Mouse (Mus musculus) limb, embryonic 10.5 days (tissue): Measurements from ENCODE around the gene 4930415O20Rik. TPM values are rescaled to one million over a fixed set of nuclear protein-coding genes. Genes with fewer than 3 reads are reported as not detected.

Source experiments
- DNase-seq: peaks from one replicate; pipeline ENCODE4 v3.0.0-alpha.2; 2017; ENCODE audit warnings: low spot score
- H3K27ac ChIP-seq: fragments of 300-500 bp; sonication (generic); 2 replicates; pipeline ENCODE4 v1.5.1; 2016; ENCODE audit warnings: mild to moderate bottlenecking
- H3K27me3 ChIP-seq: fragments of 300-500 bp; sonication (generic); 2 replicates; pipeline ENCODE4 v1.6.1; 2016; ENCODE audit warnings: low read depth, mild to moderate bottlenecking; ENCODE audit not compliant: poor library complexity, severe bottlenecking
- H3K36me3 ChIP-seq: fragments of 300-500 bp; sonication (generic); 2 replicates; pipeline ENCODE4 v1.6.1; 2016; ENCODE audit warnings: mild to moderate bottlenecking, moderate library complexity
- H3K4me1 ChIP-seq: fragments of 300-500 bp; sonication (generic); 2 replicates; pipeline ENCODE4 v1.6.1; 2016
- H3K4me3 ChIP-seq: fragments of 300-500 bp; sonication (generic); 2 replicates; pipeline ENCODE4 v1.5.1; 2016; ENCODE audit warnings: mild to moderate bottlenecking, moderate library complexity
- H3K9me3 ChIP-seq: fragments of 300-500 bp; sonication (generic); replicated peaks from 2 replicates; pipeline ENCODE4 v1.6.1; 2016; ENCODE audit warnings: mild to moderate bottlenecking
- WGBS: fragments of 180-500 bp; shearing (Covaris S2); methylation state at CpG from one replicate; pipeline ENCODE4 v1.1.7; 2016; 5-methylcytosine and 5-hydroxymethylcytosine counted together
- polyA plus RNA-seq: library from polyadenylated mRNA; unstranded; fragments of >200 nt; fragmentation: Nextera tagmentation; extraction: Ambion mirVana; gene quantifications from 2 replicates; pipeline ENCODE4 v1.2.1, GENCODE M21; 2016

The 4930415O20Rik gene
- polyA plus RNA-seq, 1 experiment from 2014 or later = 0.28 TPM

GRCm38 (mm10) chr15:98630540-98630939 lies 59.7 kb downstream of the 4930415O20Rik start, which contains the start of gene Cacnb3:
Gene Cacnb3, plus strand, starts transcription at chr15:98630840.
- Histone ChIP-seq H3K27ac (peak within 1 kb of the TSS; percentile 78), H3K4me3 (peak within 1 kb of the TSS; percentile 87), H3K9me3 (no peaks in the 10 kb centered on the region), H3K27me3 (peaks cover 80% of the 10 kb centered on the region), H3K4me1 (peaks cover 79% of the 10 kb centered on the region), H3K36me3 (no peaks in the 10 kb centered on the region)
- WGBS = 35% methylated on average over 4 of the region's 4 CpGs
- no peak for DNase-seq

- Histone ChIP-seq H3K9me3 (no peaks in the 10 kb centered on the region), H3K4me1 (peaks cover 82% of the 10 kb centered on the region), H3K4me3 (peak overlapping the region; percentile 87), H3K36me3 (no peaks in the 10 kb centered on the region), H3K27ac (peak overlapping the region; percentile 78), H3K27me3 (peaks cover 90% of the 10 kb centered on the region)
- peak; percentile 92 for DNase-seq
- WGBS = 0% methylated on average over 18 of the region's 18 CpGs
Measured at GRCm38 (mm10) chr15:98631493-98631892, 60.7 kb downstream of the 4930415O20Rik start.

- 1% methylated on average over 25 of the region's 25 CpGs for WGBS
- DNase-seq = peak; percentile 82
- Histone ChIP-seq H3K27ac (peak overlapping the region; percentile 78), H3K4me3 (peak overlapping the region; percentile 87), H3K36me3 (no peaks in the 10 kb centered on the region), H3K27me3 (peaks cover 97% of the 10 kb centered on the region), H3K9me3 (no peaks in the 10 kb centered on the region), H3K4me1 (peaks cover 82% of the 10 kb centered on the region)
Measured at GRCm38 (mm10) chr15:98632107-98632744, 61.4 kb downstream of the 4930415O20Rik start.

GRCm38 (mm10) chr15:98632921-98633320 lies 62.1 kb downstream of the 4930415O20Rik start:
- WGBS = 3% methylated on average over 4 of the region's 4 CpGs
- H3K9me3 ChIP-seq = no peaks in the 10 kb centered on the region
- peaks cover 99% of the 10 kb centered on the region for H3K27me3 ChIP-seq
- no peaks in the 10 kb centered on the region for H3K36me3 ChIP-seq
- H3K4me3 ChIP-seq = peak overlapping the region; percentile 87
- H3K27ac ChIP-seq = peak overlapping the region; percentile 78; the same call in 1 of the 2 replicates
- no peak for DNase-seq
- H3K4me1 ChIP-seq = peaks cover 82% of the 10 kb centered on the region

- no peak for DNase-seq
- under 1% methylated on average over 25 of the region's 25 CpGs for WGBS
- peaks cover 73% of the 10 kb centered on the region for H3K4me1 ChIP-seq
- no peaks in the 10 kb centered on the region for H3K36me3 ChIP-seq
- H3K27me3 ChIP-seq = peaks cover 90% of the 10 kb centered on the region
- peak overlapping the region; percentile 93 for H3K27ac ChIP-seq
- no peaks in the 10 kb centered on the region for H3K9me3 ChIP-seq
- H3K4me3 ChIP-seq = peak overlapping the region; percentile 87
Measured at GRCm38 (mm10) chr15:98633822-98634470, 63.1 kb downstream of the 4930415O20Rik start.

GRCm38 (mm10) chr15:98634541-98635081 lies 63.8 kb downstream of the 4930415O20Rik start:
- WGBS = 1% methylated on average over 56 of the region's 65 CpGs
- peak overlapping the region; percentile 87 for H3K4me3 ChIP-seq
- DNase-seq = peak; percentile 86
- no peaks in the 10 kb centered on the region for H3K36me3 ChIP-seq
- no peaks in the 10 kb centered on the region for H3K9me3 ChIP-seq
- peak overlapping the region; percentile 93 for H3K27ac ChIP-seq
- H3K4me1 ChIP-seq = peaks cover 70% of the 10 kb centered on the region
- H3K27me3 ChIP-seq = peaks cover 87% of the 10 kb centered on the region

- Histone ChIP-seq H3K9me3 (no peaks in the 10 kb centered on the region), H3K4me3 (peak overlapping the region; percentile 87), H3K36me3 (no peaks in the 10 kb centered on the region), H3K27me3 (peaks cover 80% of the 10 kb centered on the region), H3K27ac (peak overlapping the region; percentile 93), H3K4me1 (peaks cover 72% of the 10 kb centered on the region)
- DNase-seq = peak; percentile 58
- under 1% methylated on average over 21 of the region's 21 CpGs for WGBS
Measured at GRCm38 (mm10) chr15:98635291-98635841, 64.6 kb downstream of the 4930415O20Rik start.

GRCm38 (mm10) chr15:98636517-98636916 lies 65.7 kb downstream of the 4930415O20Rik start:
- peaks cover 9% of the 10 kb centered on the region for H3K36me3 ChIP-seq
- peaks cover 69% of the 10 kb centered on the region for H3K27me3 ChIP-seq
- no peak overlapping the region for H3K4me3 ChIP-seq
- H3K27ac ChIP-seq = no peak overlapping the region
- H3K4me1 ChIP-seq = peaks cover 60% of the 10 kb centered on the region
- no peaks in the 10 kb centered on the region for H3K9me3 ChIP-seq
- no peak for DNase-seq
- WGBS = 41% methylated on average over 5 of the region's 5 CpGs

- Histone ChIP-seq H3K4me1 (peaks cover 54% of the 10 kb centered on the region), H3K27ac (no peak overlapping the region), H3K27me3 (peaks cover 62% of the 10 kb centered on the region), H3K9me3 (no peaks in the 10 kb centered on the region), H3K4me3 (no peak overlapping the region), H3K36me3 (peaks cover 16% of the 10 kb centered on the region)
- WGBS = 38% methylated on average over 3 of the region's 3 CpGs
- no peak for DNase-seq
Measured at GRCm38 (mm10) chr15:98637155-98637554, 66.4 kb downstream of the 4930415O20Rik start.

Other genes with a start within 250 kb of the 4930415O20Rik start
- gene Olfr284, start 230.0 kb upstream of the 4930415O20Rik start, polyA plus RNA-seq = not detected in 2 replicates
- not detected in 2 replicates for gene Olfr283, start 190.1 kb upstream of the 4930415O20Rik start, polyA plus RNA-seq
- not detected in 2 replicates for gene Olfr282, start 139.8 kb upstream of the 4930415O20Rik start, polyA plus RNA-seq
- gene Olfr281, start 118.4 kb upstream of the 4930415O20Rik start, polyA plus RNA-seq = not detected in 2 replicates
- not detected in 2 replicates for gene OR5BS1P, start 101.1 kb upstream of the 4930415O20Rik start, polyA plus RNA-seq
- gene Lalba, start 88.3 kb upstream of the 4930415O20Rik start, polyA plus RNA-seq = 0.25 and 0.67 TPM in 2 replicates
- not detected in 2 replicates for gene Olfr279, start 78.6 kb upstream of the 4930415O20Rik start, polyA plus RNA-seq
- gene Kansl2, start 36.7 kb upstream of the 4930415O20Rik start, polyA plus RNA-seq = 168 and 181 TPM in 2 replicates
- gene Ccnt1, start 81 bp upstream of the 4930415O20Rik start, polyA plus RNA-seq = 60.7 and 68.0 TPM in 2 replicates
- 15.7 and 16.5 TPM in 2 replicates for gene Adcy6, start 39.1 kb downstream of the 4930415O20Rik start, polyA plus RNA-seq
- 16.6 and 24.2 TPM in 2 replicates for gene Cacnb3, start 59.8 kb downstream of the 4930415O20Rik start, polyA plus RNA-seq
- gene Ddx23, start 91.9 kb downstream of the 4930415O20Rik start, polyA plus RNA-seq = 21.8 and 25.4 TPM in 2 replicates
- 0.38 and 0.62 TPM in 2 replicates for gene Rnd1, start 106.5 kb downstream of the 4930415O20Rik start, polyA plus RNA-seq
- gene Ccdc65, start 137.2 kb downstream of the 4930415O20Rik start, polyA plus RNA-seq = 0.34 and 0.64 TPM in 2 replicates
- gene Fkbp11, start 157.2 kb downstream of the 4930415O20Rik start, polyA plus RNA-seq = 26.8 and 28.9 TPM in 2 replicates
- 44.3 and 49.1 TPM in 2 replicates for gene Arf3, start 192.2 kb downstream of the 4930415O20Rik start, polyA plus RNA-seq
- 0.62 and 0.99 TPM in 2 replicates for gene Wnt10b, start 207.1 kb downstream of the 4930415O20Rik start, polyA plus RNA-seq
- not detected in 2 replicates for gene Wnt1, start 218.9 kb downstream of the 4930415O20Rik start, polyA plus RNA-seq
- gene Ddn, start 238.5 kb downstream of the 4930415O20Rik start, polyA plus RNA-seq = not detected in 2 replicates